ENCODE assay signal across 25 mouse cellular contexts in genomic region chr10:42873077-42873595, GRCm38 (mm10). TPM values are rescaled to one million over a fixed set of nuclear protein-coding genes. Genes with fewer than 3 reads are reported as not detected.
DNase-seq lines count a peak whose midpoint lies in the region; ATAC-seq lines count a peak whose summit lies in the region.
"Had no signal": no experiment of that assay in that cellular context is flagged by ENCODE, and none has a peak within 500 bp of the region (broad histone marks: within the 10 kb centered on the region; RNA-seq: fewer than 3 reads in every experiment).

No protein-coding gene starts in this region.

- peak overlapping the region; percentile 91 for H3K27ac ChIP-seq in forebrain, embryonic 13.5 days
- H3K27ac ChIP-seq in forebrain, embryonic 10.5 days: no peak overlapping the region
- H3K27ac ChIP-seq in neural tube, embryonic 13.5 days (replicated peaks): 0 out of 2 replicates have a peak overlapping the region, but pooled peaks have one; percentile 46
- H3K27ac ChIP-seq: embryonic facial prominence, embryonic 12.5 days; heart, embryonic 15.5 days; hindbrain, embryonic 15.5 days; intestine, embryonic 15.5 days; liver, embryonic 12.5 days; stomach, embryonic 15.5 days had no signal

- no peak overlapping the region for H3K9ac ChIP-seq in forebrain, embryonic 13.5 days
- no peak overlapping the region for H3K9ac ChIP-seq in neural tube, embryonic 13.5 days
- H3K9ac ChIP-seq: embryonic facial prominence, embryonic 12.5 days; heart, embryonic 15.5 days; hindbrain, embryonic 15.5 days; intestine, embryonic 15.5 days; liver, embryonic 12.5 days; liver, postnatal 0 days; neural tube, embryonic 15.5 days; stomach, embryonic 15.5 days had no signal

- DNase-seq in forebrain, embryonic 10.5 days (ENCODE audit: extremely low spot score, low spot score): no peak
- peak; percentile 18 for DNase-seq in left cerebral cortex, postnatal 4 days
- no peak for DNase-seq in left cerebral cortex, postnatal 10 days (ENCODE audit: extremely low spot score in 1 of 2, low spot score in 2 of 2)
- DNase-seq in neural tube, embryonic 10.5 days (ENCODE audit: extremely low spot score, low spot score): no peak
- DNase-seq in gastrocnemius, postnatal 36 days: no peak
- DNase-seq: adrenal gland, postnatal 10 days; cerebellum, adult 8-10 months; cerebellum, postnatal 36 days; embryo, embryonic 11 days; kidney, adult 2 months; layer of hippocampus, postnatal 36 days; liver, postnatal 0 days; lung, postnatal 36 days; retina, postnatal 1 day; right cerebral cortex, postnatal 14 days had no signal

- ATAC-seq in forebrain, embryonic 13.5 days: peak; percentile 46
- ATAC-seq in neural tube, embryonic 13.5 days (ENCODE audit: low read depth): no peak
- ATAC-seq: intestine, embryonic 15.5 days; liver, embryonic 12.5 days; liver, postnatal 0 days; Patski had no signal

- H3K9me3 ChIP-seq in forebrain, embryonic 13.5 days (replicated peaks): no peaks in the 10 kb centered on the region
- H3K9me3 ChIP-seq in forebrain, embryonic 10.5 days: no peaks in the 10 kb centered on the region
- H3K9me3 ChIP-seq in neural tube, embryonic 13.5 days: no peaks in the 10 kb centered on the region
- H3K9me3 ChIP-seq: embryonic facial prominence, embryonic 12.5 days; heart, embryonic 15.5 days; hindbrain, embryonic 15.5 days; intestine, embryonic 15.5 days; liver, embryonic 12.5 days; neural tube, embryonic 15.5 days; stomach, embryonic 15.5 days had no signal

- intact Hi-C loops in left cerebral cortex, postnatal 4 days (cut with DNase I): no loop called here
- intact Hi-C loops in left cerebral cortex, postnatal 10 days (cut with DNase I): no loop called here
- intact Hi-C loops in gastrocnemius, postnatal 36 days (cut with DNase I): no loop called here

- H3K4me3 ChIP-seq in forebrain, embryonic 13.5 days: no peak overlapping the region
- no peak overlapping the region for H3K4me3 ChIP-seq in forebrain, embryonic 10.5 days
- H3K4me3 ChIP-seq in neural tube, embryonic 13.5 days: no peak overlapping the region
- H3K4me3 ChIP-seq: embryonic facial prominence, embryonic 12.5 days; heart, embryonic 15.5 days; hindbrain, embryonic 15.5 days; intestine, embryonic 15.5 days; liver, embryonic 12.5 days; neural tube, embryonic 15.5 days; stomach, embryonic 15.5 days had no signal

- H3K4me2 ChIP-seq in forebrain, embryonic 13.5 days: 0 out of 2 replicates have a peak overlapping the region, but pooled peaks have one; percentile 8
- no peak overlapping the region for H3K4me2 ChIP-seq in neural tube, embryonic 13.5 days
- H3K4me2 ChIP-seq: embryonic facial prominence, embryonic 12.5 days; heart, embryonic 15.5 days; hindbrain, embryonic 15.5 days; intestine, embryonic 15.5 days; liver, embryonic 12.5 days; neural tube, embryonic 15.5 days; stomach, embryonic 15.5 days had no signal

- no peaks in the 10 kb centered on the region for H3K36me3 ChIP-seq in forebrain, embryonic 13.5 days (ENCODE audit: poor library complexity, severe bottlenecking)
- no peaks in the 10 kb centered on the region for H3K36me3 ChIP-seq in forebrain, embryonic 10.5 days (replicated peaks)
- no peaks in the 10 kb centered on the region for H3K36me3 ChIP-seq in neural tube, embryonic 13.5 days
- H3K36me3 ChIP-seq: embryonic facial prominence, embryonic 12.5 days; heart, embryonic 15.5 days; hindbrain, embryonic 15.5 days; intestine, embryonic 15.5 days; liver, embryonic 12.5 days; neural tube, embryonic 15.5 days; stomach, embryonic 15.5 days had no signal

- 41% methylated on average over 7 of the region's 7 CpGs for WGBS in forebrain, embryonic 13.5 days
- WGBS in forebrain, embryonic 10.5 days: 88% methylated on average over 7 of the region's 7 CpGs
- WGBS in neural tube, embryonic 13.5 days: 78% methylated on average over 7 of the region's 7 CpGs

- peaks cover 8% of the 10 kb centered on the region; the same call in 1 of the 2 replicates for H3K27me3 ChIP-seq in forebrain, embryonic 13.5 days
- peaks cover 31% of the 10 kb centered on the region for H3K27me3 ChIP-seq in forebrain, embryonic 10.5 days (ENCODE audit: poor library complexity, severe bottlenecking)
- no peaks in the 10 kb centered on the region for H3K27me3 ChIP-seq in neural tube, embryonic 13.5 days
- H3K27me3 ChIP-seq: heart, embryonic 15.5 days; hindbrain, embryonic 15.5 days; intestine, embryonic 15.5 days; stomach, embryonic 15.5 days had no signal

- H3K4me1 ChIP-seq in forebrain, embryonic 13.5 days: peaks cover 25% of the 10 kb centered on the region
- peaks cover 13% of the 10 kb centered on the region for H3K4me1 ChIP-seq in forebrain, embryonic 10.5 days
- peaks cover 16% of the 10 kb centered on the region for H3K4me1 ChIP-seq in neural tube, embryonic 13.5 days (replicated peaks)
- H3K4me1 ChIP-seq: embryonic facial prominence, embryonic 12.5 days; intestine, embryonic 15.5 days; liver, embryonic 12.5 days; stomach, embryonic 15.5 days had no signal

RNA-seq across cellular contexts. Expression of gene Scml4, which starts 13.0 kb away (rescaled TPM):
- 5.2 and 7.6 TPM in 2 replicates for polyA plus RNA-seq in forebrain, embryonic 13.5 days (2015; fragmentation: Nextera tagmentation; extraction: Ambion mirVana)
- polyA plus RNA-seq in forebrain, embryonic 10.5 days (2016; fragmentation: Nextera tagmentation; extraction: Ambion mirVana): 0.19 and 0.36 TPM in 2 replicates
- 10 to 100 TPM; 11.1 to 11.6 TPM for total RNA-seq in left cerebral cortex, postnatal 4 days (2021)
- total RNA-seq in left cerebral cortex, postnatal 10 days (2021): 1 to 10 TPM; 7.7 to 8.4 TPM
- 4.8 and 4.9 TPM in 2 replicates for polyA plus RNA-seq in neural tube, embryonic 13.5 days (2015; fragmentation: Nextera tagmentation; extraction: Ambion mirVana)
- total RNA-seq in gastrocnemius, postnatal 36 days (2021): 1 to 10 TPM in 1 of 2 experiments, under 1 TPM in 1; 0.94 to 1.3 TPM
